Mouse (Mus musculus): ENCODE data around the gene Slc16a10. TPM values are rescaled to one million over a fixed set of nuclear protein-coding genes. Genes with fewer than 3 reads are reported as not detected.

The Slc16a10 gene
- polyA plus RNA-seq, 1 experiment from 2014 or later = 17.9 TPM

GRCm38 (mm10) chr10:40125200-40125599 is 16.9 kb downstream of the Slc16a10 start:
- no peak for ATAC-seq (ENCODE audit: insufficient number of reproducible peaks, insufficient read depth, low FRiP score, low read depth)
- Histone ChIP-seq H3K9me3 (ENCODE audit: control insufficient read depth, low read length) (no peaks in the 10 kb centered on the region), H3K36me3 (ENCODE audit: control insufficient read depth, insufficient read depth, low read length) (no peaks in the 10 kb centered on the region), H3K9ac (ENCODE audit: low read length) (no peak overlapping the region), H3K4me3 (ENCODE audit: control insufficient read depth in 1 of 2, insufficient read depth in 1 of 2, low read depth in 1 of 2, low read length in 2 of 2) (no peak overlapping the region), H3K4me1 (ENCODE audit: control insufficient read depth in 2 of 2, insufficient read depth in 2 of 2, low read length in 2 of 2) (peaks cover 0 to 4% of the 10 kb centered on the region in 2 experiments; a peak in 2 of 4 replicates), H3K4me2 (ENCODE audit: low read length) (no peak overlapping the region), H3K27me3 (ENCODE audit: control insufficient read depth, insufficient read depth, low read length) (no peaks in the 10 kb centered on the region), H3K27ac (replicated peaks in 1 of 2; ENCODE audit: control insufficient read depth in 1 of 2, insufficient read depth in 1 of 2, low read depth in 2 of 2, low read length in 2 of 2) (no peak overlapping the region)
- 43% methylated on average over 9 of the region's 9 CpGs for WGBS

DNA sequence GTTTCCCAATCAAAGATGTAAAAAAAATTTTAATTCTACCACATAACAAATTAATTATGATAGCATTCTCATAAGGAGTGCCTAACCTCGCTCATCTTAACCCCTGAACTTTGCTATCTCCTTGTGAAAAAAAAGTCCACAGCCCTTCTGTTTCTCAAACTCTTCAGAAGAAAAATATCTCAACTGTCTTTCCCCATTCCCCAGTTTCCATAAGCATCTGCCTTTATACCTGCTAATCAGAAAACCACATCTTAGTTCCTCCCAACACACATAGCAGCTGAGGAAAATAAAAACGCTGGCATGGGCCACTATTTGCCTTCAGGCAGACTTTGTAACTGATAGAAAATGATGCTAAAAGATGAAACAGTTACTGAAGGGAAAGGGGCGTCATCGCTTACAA is 17.5 kb downstream of the Slc16a10 start:
- Histone ChIP-seq H3K4me3 (ENCODE audit: control insufficient read depth in 1 of 2, insufficient read depth in 1 of 2, low read depth in 1 of 2, low read length in 2 of 2) (no peak overlapping the region), H3K27ac (replicated peaks in 1 of 2; ENCODE audit: control insufficient read depth in 1 of 2, insufficient read depth in 1 of 2, low read depth in 2 of 2, low read length in 2 of 2) (no peak overlapping the region), H3K36me3 (ENCODE audit: control insufficient read depth, insufficient read depth, low read length) (no peaks in the 10 kb centered on the region), H3K27me3 (ENCODE audit: control insufficient read depth, insufficient read depth, low read length) (no peaks in the 10 kb centered on the region), H3K4me2 (ENCODE audit: low read length) (no peak overlapping the region), H3K9me3 (ENCODE audit: control insufficient read depth, low read length) (no peaks in the 10 kb centered on the region), H3K4me1 (ENCODE audit: control insufficient read depth in 2 of 2, insufficient read depth in 2 of 2, low read length in 2 of 2) (peaks cover 0 to 4% of the 10 kb centered on the region in 2 experiments; a peak in 2 of 4 replicates), H3K9ac (ENCODE audit: low read length) (no peak overlapping the region)
- ATAC-seq (ENCODE audit: insufficient number of reproducible peaks, insufficient read depth, low FRiP score, low read depth) = no peak
- WGBS = 85% methylated on average over 4 of the region's 4 CpGs

GRCm38 (mm10) chr10:40124096-40124495 is 18.0 kb downstream of the Slc16a10 start:
- Histone ChIP-seq H3K4me1 (ENCODE audit: control insufficient read depth in 2 of 2, insufficient read depth in 2 of 2, low read length in 2 of 2) (peaks cover 0 to 4% of the 10 kb centered on the region in 2 experiments; a peak in 2 of 4 replicates), H3K9me3 (ENCODE audit: control insufficient read depth, low read length) (no peaks in the 10 kb centered on the region), H3K27ac (replicated peaks in 1 of 2; ENCODE audit: control insufficient read depth in 1 of 2, insufficient read depth in 1 of 2, low read depth in 2 of 2, low read length in 2 of 2) (no peak overlapping the region), H3K4me3 (ENCODE audit: control insufficient read depth in 1 of 2, insufficient read depth in 1 of 2, low read depth in 1 of 2, low read length in 2 of 2) (no peak overlapping the region), H3K4me2 (ENCODE audit: low read length) (no peak overlapping the region), H3K9ac (ENCODE audit: low read length) (no peak overlapping the region), H3K36me3 (ENCODE audit: control insufficient read depth, insufficient read depth, low read length) (no peaks in the 10 kb centered on the region), H3K27me3 (ENCODE audit: control insufficient read depth, insufficient read depth, low read length) (no peaks in the 10 kb centered on the region)
- no peak for ATAC-seq (ENCODE audit: insufficient number of reproducible peaks, insufficient read depth, low FRiP score, low read depth)
- WGBS = 92% methylated on average over 2 of the region's 2 CpGs

GRCm38 (mm10) chr10:40119466-40119865 is 22.6 kb downstream of the Slc16a10 start:
- 76% methylated on average over 3 of the region's 3 CpGs for WGBS
- H3K4me2 ChIP-seq (ENCODE audit: low read length) = no peak overlapping the region
- H3K9me3 ChIP-seq (ENCODE audit: control insufficient read depth, low read length) = no peaks in the 10 kb centered on the region
- H3K4me3 ChIP-seq (ENCODE audit: control insufficient read depth in 1 of 2, insufficient read depth in 1 of 2, low read depth in 1 of 2, low read length in 2 of 2) = no peak overlapping the region
- no peaks in the 10 kb centered on the region for H3K36me3 ChIP-seq (ENCODE audit: control insufficient read depth, insufficient read depth, low read length)
- no peak overlapping the region for H3K27ac ChIP-seq (replicated peaks in 1 of 2; ENCODE audit: control insufficient read depth in 1 of 2, insufficient read depth in 1 of 2, low read depth in 2 of 2, low read length in 2 of 2)
- no peaks in the 10 kb centered on the region for H3K4me1 ChIP-seq (ENCODE audit: control insufficient read depth in 2 of 2, insufficient read depth in 2 of 2, low read length in 2 of 2)
- ATAC-seq (ENCODE audit: insufficient number of reproducible peaks, insufficient read depth, low FRiP score, low read depth) = no peak
- no peak overlapping the region for H3K9ac ChIP-seq (ENCODE audit: low read length)
- no peaks in the 10 kb centered on the region for H3K27me3 ChIP-seq (ENCODE audit: control insufficient read depth, insufficient read depth, low read length)

- Histone ChIP-seq H3K9ac (ENCODE audit: low read length) (no peak overlapping the region), H3K4me1 (ENCODE audit: control insufficient read depth in 2 of 2, insufficient read depth in 2 of 2, low read length in 2 of 2) (no peaks in the 10 kb centered on the region), H3K27ac (replicated peaks in 1 of 2; ENCODE audit: control insufficient read depth in 1 of 2, insufficient read depth in 1 of 2, low read depth in 2 of 2, low read length in 2 of 2) (no peak overlapping the region), H3K4me3 (ENCODE audit: control insufficient read depth in 1 of 2, insufficient read depth in 1 of 2, low read depth in 1 of 2, low read length in 2 of 2) (no peak overlapping the region), H3K9me3 (ENCODE audit: control insufficient read depth, low read length) (no peaks in the 10 kb centered on the region), H3K27me3 (ENCODE audit: control insufficient read depth, insufficient read depth, low read length) (no peaks in the 10 kb centered on the region), H3K4me2 (ENCODE audit: low read length) (no peak overlapping the region), H3K36me3 (ENCODE audit: control insufficient read depth, insufficient read depth, low read length) (no peaks in the 10 kb centered on the region)
- ATAC-seq (ENCODE audit: insufficient number of reproducible peaks, insufficient read depth, low FRiP score, low read depth) = no peak
- 89% methylated on average over 5 of the region's 5 CpGs for WGBS
These were observed 23.2 kb downstream of the Slc16a10 start for GRCm38 (mm10) chr10:40118743-40119387.

- ATAC-seq (ENCODE audit: insufficient number of reproducible peaks, insufficient read depth, low FRiP score, low read depth) = no peak
- Histone ChIP-seq H3K9ac (ENCODE audit: low read length) (no peak overlapping the region), H3K4me3 (ENCODE audit: control insufficient read depth in 1 of 2, insufficient read depth in 1 of 2, low read depth in 1 of 2, low read length in 2 of 2) (no peak overlapping the region), H3K4me1 (ENCODE audit: control insufficient read depth in 2 of 2, insufficient read depth in 2 of 2, low read length in 2 of 2) (peaks cover 6 to 10% of the 10 kb centered on the region in 2 experiments; a peak in 3 of 4 replicates), H3K27ac (replicated peaks in 1 of 2; ENCODE audit: control insufficient read depth in 1 of 2, insufficient read depth in 1 of 2, low read depth in 2 of 2, low read length in 2 of 2) (no peak overlapping the region), H3K9me3 (ENCODE audit: control insufficient read depth, low read length) (no peaks in the 10 kb centered on the region), H3K36me3 (ENCODE audit: control insufficient read depth, insufficient read depth, low read length) (no peaks in the 10 kb centered on the region), H3K4me2 (ENCODE audit: low read length) (no peak overlapping the region), H3K27me3 (ENCODE audit: control insufficient read depth, insufficient read depth, low read length) (no peaks in the 10 kb centered on the region)
- 73% methylated on average over 7 of the region's 7 CpGs for WGBS
These were observed 28.5 kb downstream of the Slc16a10 start for GRCm38 (mm10) chr10:40113517-40114085.

- no peak overlapping the region for H3K4me3 ChIP-seq (ENCODE audit: control insufficient read depth in 1 of 2, insufficient read depth in 1 of 2, low read depth in 1 of 2, low read length in 2 of 2)
- H3K4me1 ChIP-seq (ENCODE audit: control insufficient read depth in 2 of 2, insufficient read depth in 2 of 2, low read length in 2 of 2) = peaks cover 6 to 10% of the 10 kb centered on the region in 2 experiments; a peak in 3 of 4 replicates
- no peaks in the 10 kb centered on the region for H3K27me3 ChIP-seq (ENCODE audit: control insufficient read depth, insufficient read depth, low read length)
- H3K9me3 ChIP-seq (ENCODE audit: control insufficient read depth, low read length) = no peaks in the 10 kb centered on the region
- no peak overlapping the region for H3K9ac ChIP-seq (ENCODE audit: low read length)
- WGBS = 84% methylated on average over 10 of the region's 10 CpGs
- H3K36me3 ChIP-seq (ENCODE audit: control insufficient read depth, insufficient read depth, low read length) = no peaks in the 10 kb centered on the region
- no peak for ATAC-seq (ENCODE audit: insufficient number of reproducible peaks, insufficient read depth, low FRiP score, low read depth)
- H3K27ac ChIP-seq (replicated peaks in 1 of 2; ENCODE audit: control insufficient read depth in 1 of 2, insufficient read depth in 1 of 2, low read depth in 2 of 2, low read length in 2 of 2) = no peak overlapping the region
- H3K4me2 ChIP-seq (ENCODE audit: low read length) = no peak overlapping the region
These were observed 29.8 kb downstream of the Slc16a10 start for GRCm38 (mm10) chr10:40112256-40112655.

Data from heart, embryonic 14.5 days (tissue).